8 mouse cellular contexts compared by ENCODE assay signal in genomic region chr9:92542591-92543416, GRCm38 (mm10). TPM values are rescaled to one million over a fixed set of nuclear protein-coding genes. Genes with fewer than 3 reads are reported as not detected.
DNase-seq lines count a peak whose midpoint lies in the region; ATAC-seq and TF ChIP-seq lines count a peak whose summit lies in the region.

No protein-coding gene starts in this region.

- peak; percentile 32; the same call in 1 of the 2 replicates for TF ChIP-seq CTCF in brain, embryonic 14.5 days (IDR thresholded peaks at IDR 0.05; ENCODE audit: borderline replicate concordance, extremely low read depth, insufficient read depth, insufficient read length)
- TF ChIP-seq CTCF in gastrocnemius, adult 2 months (IDR thresholded peaks at IDR 0.05): peak; percentile 15
- TF ChIP-seq CTCF in hindbrain, postnatal 0 days (IDR thresholded peaks at IDR 0.05; ENCODE audit: low read depth): peak; percentile 26

- peak; percentile 68 to 88 for DNase-seq in adrenal gland, adult (ENCODE audit: inconsistent age in 2 of 2, low spot score in 1 of 2)
- DNase-seq in adrenal gland, adult 8-10 months: no peak
- peak; percentile 79 for DNase-seq in brain, embryonic 14.5 days (ENCODE audit: low read depth)
- peak; percentile 58 for DNase-seq in gastrocnemius, adult 2 months
- DNase-seq in hindbrain, postnatal 0 days (ENCODE audit: low spot score): peak; percentile 62
- no peak for DNase-seq in midbrain, embryonic 10.5 days (ENCODE audit: low spot score)

- peaks cover 4% of the 10 kb centered on the region; the same call in 1 of the 2 replicates for H3K4me1 ChIP-seq in hindbrain, postnatal 0 days (ENCODE audit: insufficient read depth, low read length)
- peaks cover 50% of the 10 kb centered on the region for H3K4me1 ChIP-seq in limb, embryonic 12.5 days (replicated peaks)
- H3K4me1 ChIP-seq in midbrain, embryonic 10.5 days: peaks cover 33% of the 10 kb centered on the region
- peaks cover 30% of the 10 kb centered on the region for H3K4me1 ChIP-seq in stomach, embryonic 16.5 days (ENCODE audit: control insufficient read depth, insufficient read depth, low read length)

- no peaks in the 10 kb centered on the region for H3K36me3 ChIP-seq in hindbrain, postnatal 0 days (ENCODE audit: insufficient read depth, low read length)
- peaks cover 2% of the 10 kb centered on the region; the same call in 1 of the 2 replicates for H3K36me3 ChIP-seq in limb, embryonic 12.5 days
- no peaks in the 10 kb centered on the region for H3K36me3 ChIP-seq in midbrain, embryonic 10.5 days
- 0 out of 2 replicates have a peak, but pooled peaks cover 3% of the 10 kb centered on the region for H3K36me3 ChIP-seq in stomach, embryonic 16.5 days (ENCODE audit: control insufficient read depth, insufficient read depth, low read length)

- peak overlapping the region; percentile 86 for H3K27ac ChIP-seq in gastrocnemius, adult 2 months
- H3K27ac ChIP-seq in hindbrain, postnatal 0 days: peak overlapping the region; percentile 80
- peak overlapping the region; percentile 95 for H3K27ac ChIP-seq in limb, embryonic 12.5 days
- H3K27ac ChIP-seq in midbrain, embryonic 10.5 days (replicated peaks): peak overlapping the region; percentile 91
- peak overlapping the region; percentile 90 for H3K27ac ChIP-seq in stomach, embryonic 16.5 days (ENCODE audit: low read length)

- intact Hi-C loops in gastrocnemius, adult 2 months (cut with DNase I): loop anchor here (5.0 kb wide), 1 partner anchor 54 kb away; no protein-coding TSS in a partner anchor

- peak overlapping the region; percentile 82 for H3K9ac ChIP-seq in hindbrain, postnatal 0 days (replicated peaks; ENCODE audit: low read length)
- peak overlapping the region; percentile 89 for H3K9ac ChIP-seq in limb, embryonic 12.5 days (replicated peaks)
- peak overlapping the region; percentile 82 for H3K9ac ChIP-seq in stomach, embryonic 16.5 days (ENCODE audit: low read length)

- 2% methylated on average over 31 of the region's 31 CpGs for WGBS in hindbrain, postnatal 0 days
- WGBS in limb, embryonic 12.5 days: 2% methylated on average over 31 of the region's 31 CpGs
- WGBS in midbrain, embryonic 10.5 days: 3% methylated on average over 31 of the region's 31 CpGs
- 2% methylated on average over 31 of the region's 31 CpGs for WGBS in stomach, embryonic 16.5 days

- no peaks in the 10 kb centered on the region for H3K9me3 ChIP-seq in hindbrain, postnatal 0 days (ENCODE audit: low read length)
- H3K9me3 ChIP-seq in limb, embryonic 12.5 days: no peaks in the 10 kb centered on the region
- no peaks in the 10 kb centered on the region for H3K9me3 ChIP-seq in midbrain, embryonic 10.5 days (replicated peaks)
- H3K9me3 ChIP-seq in stomach, embryonic 16.5 days (replicated peaks; ENCODE audit: control insufficient read depth, low read length): no peaks in the 10 kb centered on the region

- H3K4me2 ChIP-seq in hindbrain, postnatal 0 days (ENCODE audit: low read depth, low read length): peak overlapping the region; percentile 73
- H3K4me2 ChIP-seq in limb, embryonic 12.5 days: peak overlapping the region; percentile 63
- peak overlapping the region; percentile 53 for H3K4me2 ChIP-seq in stomach, embryonic 16.5 days (ENCODE audit: low read depth, low read length)

- peak overlapping the region; percentile 89 for H3K4me3 ChIP-seq in gastrocnemius, adult 2 months
- H3K4me3 ChIP-seq in hindbrain, postnatal 0 days (ENCODE audit: low read length): peak overlapping the region; percentile 81
- peak overlapping the region; percentile 79 for H3K4me3 ChIP-seq in limb, embryonic 12.5 days (replicated peaks)
- H3K4me3 ChIP-seq in midbrain, embryonic 10.5 days: peak overlapping the region; percentile 79
- peak overlapping the region; percentile 82 for H3K4me3 ChIP-seq in stomach, embryonic 16.5 days (replicated peaks; ENCODE audit: low read length)

- 0 out of 2 replicates have a peak, but pooled peaks have one; percentile 10 for TF ChIP-seq POLR2A in brain, embryonic 14.5 days (IDR thresholded peaks at IDR 0.05; ENCODE audit: borderline replicate concordance, extremely low read depth, insufficient read depth, insufficient read length, poor library complexity, severe bottlenecking)

- no peaks in the 10 kb centered on the region for H3K27me3 ChIP-seq in hindbrain, postnatal 0 days (ENCODE audit: insufficient read depth, low read length)
- H3K27me3 ChIP-seq in limb, embryonic 12.5 days: no peaks in the 10 kb centered on the region
- peaks cover 12% of the 10 kb centered on the region; the same call in 1 of the 2 replicates for H3K27me3 ChIP-seq in midbrain, embryonic 10.5 days (ENCODE audit: low read depth, poor library complexity, severe bottlenecking)
- H3K27me3 ChIP-seq in stomach, embryonic 16.5 days (ENCODE audit: control insufficient read depth, insufficient read depth, low read length): no peaks in the 10 kb centered on the region

- ATAC-seq in hindbrain, postnatal 0 days: no peak; the same call in 1 of the 2 replicates
- peak; percentile 52; the same call in 1 of the 2 replicates for ATAC-seq in limb, embryonic 12.5 days (ENCODE audit: insufficient number of reproducible peaks, insufficient read depth, low FRiP score, low TSS enrichment, low read depth)
- peak; percentile 38 for ATAC-seq in stomach, embryonic 16.5 days (ENCODE audit: insufficient read depth, low FRiP score)

RNA-seq across cellular contexts. Expression of gene Plod2, which starts 0.8 kb away (rescaled TPM):
- 100 to 1,000 TPM; 176 to 205 (median 188) TPM for total RNA-seq in adrenal gland, adult 8-10 months (2022)
- 18.3 and 19.4 TPM in 2 replicates for polyA plus RNA-seq in brain, embryonic 14.5 days (2012; rRNA removed)
- 1 to 10 TPM; 1.8 to 6.6 TPM for total RNA-seq in gastrocnemius, adult 2 months (2021)
- total RNA-seq in hindbrain, postnatal 0 days (2014; rRNA removed): 7.6 and 14.1 TPM in 2 replicates
- 7.1 and 9.9 TPM in 2 replicates for polyA plus RNA-seq in hindbrain, postnatal 0 days (2015; fragmentation: Nextera tagmentation; extraction: Ambion mirVana)
- 51.5 and 52.2 TPM in 2 replicates for polyA plus RNA-seq in limb, embryonic 12.5 days (2016; fragmentation: Nextera tagmentation; extraction: Ambion mirVana)
- 23.3 and 25.6 TPM in 2 replicates for polyA plus RNA-seq in midbrain, embryonic 10.5 days (2016; fragmentation: Nextera tagmentation; extraction: Ambion mirVana)
- 39.5 and 43.2 TPM in 2 replicates for polyA plus RNA-seq in stomach, embryonic 16.5 days (2015; fragmentation: Nextera tagmentation; extraction: Ambion mirVana)

Comparison
In these comparisons a context has a peak if more than half of its experiments do, and no peak if none do; other contexts are left out.
1. DNase-seq: peak in adrenal gland, adult (2 of 2), brain, embryonic 14.5 days (single experiment), gastrocnemius, adult 2 months (single experiment) and hindbrain, postnatal 0 days (single experiment); none in adrenal gland, adult 8-10 months (single experiment) and midbrain, embryonic 10.5 days (single experiment).
2. Peak in every context shown above with its lines, with median percentiles within 50 percentile points of each other: CTCF ChIP-seq, H3K27ac ChIP-seq, H3K4me3 ChIP-seq, H3K4me2 ChIP-seq and H3K9ac ChIP-seq.